Mouse (Mus musculus): Measurements from ENCODE around the gene Igf2bp1. TPM values are rescaled to one million over a fixed set of nuclear protein-coding genes. Genes with fewer than 3 reads are reported as not detected.
"Not testable (repeated sequence)": the region's sequence is repeated elsewhere in the genome, so short reads cannot be mapped to it uniquely, and the experiment has no call there.

The Igf2bp1 gene
- polyA plus RNA-seq, 1 experiment from 2014 or later, result 1.3 TPM

- no peak for DNase-seq (ENCODE audit: low spot score)
Measured at GRCm38 (mm10) chr11:95963304-95963703, 42.4 kb downstream of the Igf2bp1 start.

GRCm38 (mm10) chr11:95959152-95959551 is 46.6 kb downstream of the Igf2bp1 start:
- no peak for DNase-seq (ENCODE audit: low spot score)

- DNase-seq (ENCODE audit: low spot score), result no peak
Measured at GRCm38 (mm10) chr11:95958251-95958650, 47.5 kb downstream of the Igf2bp1 start.

DNA sequence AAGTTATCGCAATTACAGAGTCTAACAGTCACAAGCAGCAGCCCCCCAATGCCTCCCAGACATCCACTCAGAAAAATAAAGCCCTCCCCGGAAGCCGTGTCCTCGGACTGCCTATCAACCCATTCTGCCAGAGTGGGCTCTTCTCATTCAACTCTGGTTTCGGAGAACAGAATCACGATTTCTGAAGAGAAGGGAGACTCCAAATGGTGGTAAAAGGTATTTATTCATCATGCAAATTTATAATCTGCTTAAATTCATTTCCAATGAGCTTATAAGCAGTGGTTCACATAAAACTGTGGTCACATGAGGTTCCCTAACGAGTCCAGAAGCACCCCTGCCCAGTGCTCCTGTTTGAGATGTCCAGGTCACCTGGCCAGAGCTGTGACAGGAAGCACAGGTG is 48.3 kb downstream of the Igf2bp1 start:
- DNase-seq (ENCODE audit: low spot score), result no peak

DNA sequence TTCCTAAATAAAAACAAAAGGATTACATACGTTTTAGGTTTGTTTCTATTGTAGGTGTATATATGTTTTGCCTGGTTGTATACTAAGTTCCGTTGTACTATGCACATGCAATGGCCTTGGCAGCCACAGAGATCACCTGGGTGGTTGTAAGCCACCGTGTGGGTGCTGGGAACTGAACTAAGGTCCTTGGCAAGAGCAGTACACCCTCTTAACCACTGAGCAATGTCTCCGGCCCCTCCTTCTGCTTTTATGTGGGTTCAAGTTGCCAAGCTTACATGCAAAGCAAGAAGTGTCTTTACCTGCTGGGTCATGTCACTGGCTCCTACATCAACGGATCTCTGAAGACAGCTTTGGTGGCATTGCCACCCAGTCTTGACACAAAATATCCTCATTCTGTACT is 52.4 kb downstream of the Igf2bp1 start:
- no peak for DNase-seq (ENCODE audit: low spot score)

GRCm38 (mm10) chr11:95945838-95946472 is 59.8 kb downstream of the Igf2bp1 start:
- DNase-seq (ENCODE audit: low spot score), result no peak

- peak; percentile 15 for DNase-seq (ENCODE audit: low spot score)
Measured at GRCm38 (mm10) chr11:95939828-95940507, 65.8 kb downstream of the Igf2bp1 start.

DNA sequence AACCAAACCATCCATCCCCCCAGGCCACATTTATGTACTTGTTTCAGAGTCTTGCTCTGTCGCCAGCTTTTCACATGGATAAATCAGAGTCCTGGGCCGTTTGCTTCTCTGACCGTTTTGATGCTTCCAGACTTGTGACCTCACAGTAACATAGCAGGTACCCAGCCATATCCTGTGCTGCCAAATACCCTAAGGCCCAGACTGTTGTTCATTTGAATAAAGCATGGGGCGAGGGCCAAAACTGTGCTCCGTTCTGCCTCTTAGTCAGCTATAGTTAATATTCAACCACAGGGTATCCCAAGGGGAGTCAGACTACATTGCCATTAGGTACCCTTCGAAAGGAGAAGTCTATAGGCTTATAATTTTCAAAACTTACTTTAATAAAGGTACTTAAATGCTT is 69.3 kb downstream of the Igf2bp1 start:
- DNase-seq (ENCODE audit: low spot score), result no peak

DNA sequence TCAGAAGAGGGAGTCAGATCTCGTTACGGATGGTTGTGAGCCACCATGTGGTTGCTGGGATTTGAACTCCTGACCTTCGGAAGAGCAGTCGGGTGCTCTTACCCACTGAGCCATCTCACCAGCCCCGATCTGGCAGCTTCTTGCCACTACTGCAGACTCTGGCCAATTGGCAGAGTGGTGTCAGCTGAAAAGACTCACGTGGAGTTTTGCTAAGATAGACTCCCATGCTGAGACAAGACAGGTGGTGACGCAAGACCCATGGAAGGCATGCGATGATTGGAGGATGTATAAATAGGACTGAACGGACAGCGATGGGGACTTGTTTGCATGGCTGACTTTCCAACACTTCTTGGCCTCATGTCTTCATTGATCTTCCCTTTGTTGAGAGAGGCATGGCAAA is 73.6 kb downstream of the Igf2bp1 start:
- not testable (repeated sequence) for DNase-seq (ENCODE audit: low spot score)

DNA sequence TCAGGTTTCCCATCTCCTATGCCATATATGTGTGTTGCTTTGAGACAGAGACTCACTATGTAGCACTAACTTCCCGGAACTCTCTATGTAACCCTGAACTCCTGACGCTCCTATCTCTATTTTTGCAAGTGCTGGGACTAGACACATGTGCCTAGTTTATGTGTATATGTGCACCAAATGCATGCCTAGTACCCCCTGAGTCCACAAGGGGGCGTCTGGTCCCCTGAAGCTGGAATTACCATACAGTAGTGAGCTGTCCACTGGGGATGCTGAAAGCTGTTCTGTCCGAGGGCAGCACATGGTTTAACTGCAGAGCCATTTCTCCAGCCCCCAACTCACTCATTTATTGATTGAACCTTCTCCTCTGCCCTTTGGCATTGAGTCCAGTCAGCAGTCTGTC is 79.3 kb downstream of the Igf2bp1 start:
- no peak for DNase-seq (ENCODE audit: low spot score)

GRCm38 (mm10) chr11:95925976-95926375 is 79.8 kb downstream of the Igf2bp1 start:
- DNase-seq (ENCODE audit: low spot score), result no peak

DNA sequence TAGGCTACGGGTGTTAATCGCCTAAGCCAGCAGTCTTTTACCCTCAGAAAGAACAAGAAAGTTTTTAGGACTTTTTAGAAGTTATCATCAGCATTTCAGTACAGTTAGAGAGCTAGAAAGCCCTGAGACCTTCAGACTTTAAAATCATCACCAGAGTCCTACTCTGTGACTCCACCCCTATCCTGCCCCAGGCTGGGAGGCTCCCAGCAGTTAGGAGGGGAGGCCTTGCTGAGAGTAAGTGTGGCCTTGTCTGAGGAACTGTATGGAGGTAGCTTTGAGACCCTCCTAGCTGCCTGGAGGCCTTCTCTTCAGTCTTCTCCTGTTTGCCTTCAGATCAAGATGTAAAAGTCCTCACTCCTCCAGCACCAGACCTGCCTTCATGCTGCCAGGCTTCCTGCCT is 81.5 kb downstream of the Igf2bp1 start:
- DNase-seq (ENCODE audit: low spot score), result no peak

GRCm38 (mm10) chr11:95923477-95923876 is 82.3 kb downstream of the Igf2bp1 start:
- not testable (repeated sequence) for DNase-seq (ENCODE audit: low spot score)

- no peak for DNase-seq (ENCODE audit: low spot score)
Measured at GRCm38 (mm10) chr11:95921991-95922621, 83.6 kb downstream of the Igf2bp1 start.

- DNase-seq (ENCODE audit: low spot score), result no peak
Measured at GRCm38 (mm10) chr11:95916426-95916825, 89.3 kb downstream of the Igf2bp1 start.

- DNase-seq (ENCODE audit: low spot score), result no peak
Measured at GRCm38 (mm10) chr11:95915006-95915710, 90.6 kb downstream of the Igf2bp1 start.

DNA sequence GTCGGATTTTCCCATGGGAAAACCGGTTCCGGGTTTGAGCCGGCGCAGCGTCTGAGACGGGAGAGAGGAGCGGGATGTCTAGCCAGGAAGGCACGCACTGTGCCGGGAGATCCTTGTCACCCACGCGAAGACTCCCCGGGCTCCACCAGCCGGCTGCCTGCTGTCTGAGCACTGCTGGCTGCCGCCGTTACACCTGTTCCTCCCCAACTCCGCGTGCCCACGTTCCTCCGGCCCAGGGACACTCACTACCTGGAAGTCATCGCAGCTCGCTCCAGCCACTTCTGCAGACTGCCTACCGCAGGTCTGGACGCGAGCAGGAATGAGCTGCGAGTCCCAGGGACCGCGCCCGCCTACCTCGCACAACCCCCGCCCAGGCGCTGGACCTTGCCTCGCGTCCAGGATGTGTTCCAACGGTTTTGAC is 91.2 kb downstream of the Igf2bp1 start, which contains the start of gene B4galnt2:
Gene B4galnt2, minus strand, starts transcription at position 321 of the 421 bp plus-strand sequence.
- peak; percentile 23 for DNase-seq (ENCODE audit: low spot score)

GRCm38 (mm10) chr11:95913959-95914566 is 91.7 kb downstream of the Igf2bp1 start:
- DNase-seq (ENCODE audit: low spot score), result peak; percentile 22

- DNase-seq (ENCODE audit: low spot score), result no peak
Measured at GRCm38 (mm10) chr11:95911579-95911978, 94.2 kb downstream of the Igf2bp1 start.

DNA sequence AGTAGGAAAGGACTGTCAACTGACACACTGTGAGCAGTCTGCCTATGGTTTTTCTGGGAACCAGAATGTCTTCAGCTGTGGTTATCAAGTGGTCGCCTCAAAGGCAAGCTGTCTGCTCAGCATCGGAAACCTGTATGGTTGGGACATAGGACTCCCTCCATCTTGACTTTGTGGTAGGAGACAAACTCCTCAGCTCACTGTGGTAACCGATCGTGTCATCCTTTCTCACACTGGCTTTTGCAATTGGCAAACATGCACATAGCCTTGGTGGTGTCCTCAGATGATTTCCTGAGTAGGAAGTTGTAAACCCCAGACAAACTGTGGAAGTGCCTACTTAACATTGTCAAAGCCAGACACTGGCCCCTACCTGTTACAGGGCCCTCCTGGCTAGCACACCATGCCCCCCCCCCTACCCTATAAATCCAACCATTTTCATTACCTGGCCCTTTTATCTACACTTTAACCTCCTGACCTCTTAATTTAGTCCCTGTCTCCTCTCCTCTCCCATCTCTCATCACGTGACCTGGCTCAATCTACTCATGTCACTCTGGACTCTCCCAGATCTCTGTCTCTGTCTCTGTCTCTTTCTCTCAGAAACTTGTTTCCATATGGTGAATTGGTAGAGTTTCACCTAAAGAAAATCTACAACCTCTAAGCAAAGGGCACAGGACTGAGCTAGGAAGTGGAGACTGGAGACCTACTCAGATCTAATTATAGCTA is 97.8 kb downstream of the Igf2bp1 start:
- peak; percentile 26 for DNase-seq (ENCODE audit: low spot score)
